Mouse (Mus musculus) cortical plate, adult 2 months (tissue): ENCODE results near the gene Ptpru. TPM values are rescaled to one million over a fixed set of nuclear protein-coding genes. Genes with fewer than 3 reads are reported as not detected.

Source experiments
- H3K27ac ChIP-seq: fragments of 200-500 bp; 2 replicates; pipeline ENCODE4 v1.5.1; 2012; ENCODE audit warnings: low read length, control low read depth, inconsistent platforms; ENCODE audit not compliant: insufficient read depth
- H3K4me1 ChIP-seq: fragments of 200-500 bp; 2 replicates; pipeline ENCODE4 v1.6.1; 2011; ENCODE audit warnings: low read length; ENCODE audit not compliant: control insufficient read depth, insufficient read depth
- H3K4me3 ChIP-seq: fragments of 200-500 bp; 2 replicates; pipeline ENCODE4 v1.5.1; 2011; ENCODE audit warnings: mild to moderate bottlenecking, low read length, control low read depth; ENCODE audit not compliant: insufficient read depth
- CTCF ChIP-seq: fragments of 200-500 bp; IDR thresholded peaks from 2 replicates; pipeline ENCODE4 v1.5.1; 2011; ENCODE audit warnings: mild to moderate bottlenecking, control low read depth, low read length; ENCODE audit not compliant: insufficient read depth; ENCODE audit errors: extremely low read depth
- POLR2A ChIP-seq: fragments of 200-500 bp; IDR thresholded peaks from 2 replicates; pipeline ENCODE4 v1.6.1; 2011; ENCODE audit warnings: mild to moderate bottlenecking, low read length, control low read depth; ENCODE audit not compliant: insufficient read depth; ENCODE audit errors: extremely low read depth
- polyA plus RNA-seq: library from polyadenylated mRNA; depleted of rRNA; stranded (reverse); fragments of >200 nt; gene quantifications from 2 replicates; pipeline ENCODE4 v1.2.3, GENCODE M21; 2012

The Ptpru gene
- polyA plus RNA-seq, 1 experiment, result 46.1 TPM

GRCm38 (mm10) chr4:131797920-131798319 lies 40.2 kb downstream of the Ptpru start:
- H3K27ac ChIP-seq, result no peak overlapping the region
- TF ChIP-seq CTCF (no peak), POLR2A (no peak)
- H3K4me1 ChIP-seq, result no peaks in the 10 kb centered on the region
- no peak overlapping the region for H3K4me3 ChIP-seq

DNA sequence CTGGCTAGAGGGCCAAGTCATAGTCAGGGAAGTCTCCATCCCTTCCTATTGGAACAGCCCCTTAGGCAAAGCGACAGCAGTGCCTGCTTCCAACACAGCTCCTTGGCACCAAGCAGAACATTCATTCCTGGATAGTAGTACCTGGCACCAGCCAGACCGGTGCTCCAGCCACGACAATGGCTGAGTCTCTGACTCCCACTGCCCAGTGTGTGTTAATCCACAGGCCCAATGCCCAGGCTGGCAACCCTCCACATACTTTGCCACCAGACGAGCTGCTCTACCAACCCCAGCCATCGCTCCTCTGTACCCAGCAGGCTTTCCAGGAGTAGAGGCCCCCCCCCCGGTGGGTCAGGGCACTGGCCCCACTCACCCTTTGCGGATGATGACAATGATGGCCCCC lies 40.6 kb downstream of the Ptpru start:
- H3K27ac ChIP-seq, result no peak overlapping the region
- no peak overlapping the region for H3K4me3 ChIP-seq
- no peaks in the 10 kb centered on the region for H3K4me1 ChIP-seq
- no peak for TF ChIP-seq POLR2A
- TF ChIP-seq CTCF, result no peak

DNA sequence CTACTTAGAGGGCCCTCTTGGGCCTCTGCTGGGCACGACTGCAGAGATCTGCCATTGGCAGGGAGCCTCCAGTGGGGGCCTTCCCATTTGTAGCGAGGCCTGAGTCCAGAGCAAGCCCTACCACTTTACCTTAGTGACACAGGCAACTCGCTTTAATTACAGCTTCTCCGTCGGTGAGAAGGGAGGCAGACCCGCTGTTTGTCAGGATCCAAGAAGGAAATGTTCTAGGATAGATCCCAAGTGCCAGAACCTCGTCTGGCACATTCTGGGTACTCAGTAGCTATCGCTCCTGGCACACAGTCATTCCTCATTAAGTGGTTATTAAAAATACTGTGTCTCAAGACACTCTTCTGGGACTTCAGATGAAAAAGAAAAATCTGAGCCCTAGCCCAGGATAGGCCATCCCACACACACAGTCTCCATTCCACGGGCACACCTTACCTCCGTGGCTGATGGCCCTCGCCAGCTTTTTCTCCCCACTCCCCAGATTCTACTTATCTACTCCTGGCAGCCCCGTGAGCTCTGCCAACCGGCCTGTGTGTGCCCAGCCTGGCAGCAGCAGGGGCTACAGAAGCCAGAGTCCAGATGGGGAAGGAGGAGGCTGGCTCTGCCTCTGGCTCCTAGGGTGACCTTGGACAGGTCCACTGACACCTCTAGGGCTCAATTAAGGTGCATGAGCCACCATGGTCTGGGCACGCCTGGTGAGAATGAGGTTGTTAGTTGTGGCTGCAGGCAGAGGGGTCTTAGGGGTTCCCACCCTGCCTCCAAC lies 41.6 kb downstream of the Ptpru start:
- H3K4me3 ChIP-seq, result no peak overlapping the region
- H3K4me1 ChIP-seq, result no peaks in the 10 kb centered on the region
- TF ChIP-seq POLR2A (no peak), CTCF (no peak)
- H3K27ac ChIP-seq, result no peak overlapping the region

GRCm38 (mm10) chr4:131786800-131787199 lies 51.3 kb downstream of the Ptpru start:
- TF ChIP-seq CTCF (no peak), POLR2A (no peak)
- Histone ChIP-seq H3K27ac (no peak overlapping the region), H3K4me1 (no peaks in the 10 kb centered on the region), H3K4me3 (no peak overlapping the region)

GRCm38 (mm10) chr4:131784034-131784433 lies 54.1 kb downstream of the Ptpru start:
- Histone ChIP-seq H3K27ac (no peak overlapping the region), H3K4me1 (peaks cover 2% of the 10 kb centered on the region), H3K4me3 (no peak overlapping the region)
- TF ChIP-seq POLR2A (no peak), CTCF (peak; percentile 72)

GRCm38 (mm10) chr4:131781023-131781422 lies 57.1 kb downstream of the Ptpru start:
- TF ChIP-seq CTCF (no peak), POLR2A (no peak)
- H3K4me1 ChIP-seq, result peaks cover 2% of the 10 kb centered on the region
- H3K27ac ChIP-seq, result no peak overlapping the region
- no peak overlapping the region for H3K4me3 ChIP-seq

GRCm38 (mm10) chr4:131778616-131779275 lies 59.3 kb downstream of the Ptpru start:
- no peak overlapping the region for H3K4me3 ChIP-seq
- no peak overlapping the region for H3K27ac ChIP-seq
- no peak for TF ChIP-seq CTCF
- TF ChIP-seq POLR2A, result no peak
- peaks cover 2% of the 10 kb centered on the region for H3K4me1 ChIP-seq

DNA sequence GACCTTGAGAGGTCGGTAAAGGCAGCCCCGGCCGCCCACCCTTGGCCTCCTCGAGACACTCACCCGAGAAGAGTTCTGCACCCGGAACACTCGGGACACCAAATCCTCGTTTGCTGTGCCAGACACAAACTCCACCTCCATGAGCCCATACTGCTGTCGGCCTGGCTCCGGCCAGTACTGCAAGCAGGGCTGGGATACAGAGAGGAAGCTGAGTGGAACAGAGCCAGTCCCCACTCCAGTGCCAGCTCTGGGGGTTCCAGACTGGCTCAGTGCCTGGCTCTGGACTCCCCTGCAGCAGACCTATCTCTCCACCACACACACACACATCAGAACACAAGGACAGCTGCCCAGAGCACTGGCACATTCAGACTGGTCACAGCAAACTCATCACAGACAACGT lies 66.7 kb downstream of the Ptpru start:
- H3K4me3 ChIP-seq, result no peak overlapping the region
- no peaks in the 10 kb centered on the region for H3K4me1 ChIP-seq
- H3K27ac ChIP-seq, result no peak overlapping the region
- no peak for TF ChIP-seq CTCF

- Histone ChIP-seq H3K4me1 (peaks cover 3% of the 10 kb centered on the region), H3K27ac (no peak overlapping the region), H3K4me3 (no peak overlapping the region)
- TF ChIP-seq CTCF (no peak), POLR2A (no peak)
These were observed 74.2 kb downstream of the Ptpru start for GRCm38 (mm10) chr4:131763911-131764310.

- Histone ChIP-seq H3K4me1 (peaks cover 3% of the 10 kb centered on the region), H3K27ac (no peak overlapping the region), H3K4me3 (no peak overlapping the region)
- peak; percentile 23; the same call in 1 of the 2 replicates for TF ChIP-seq CTCF
- TF ChIP-seq POLR2A, result no peak
These were observed 74.6 kb downstream of the Ptpru start for GRCm38 (mm10) chr4:131763479-131763878.
